Mouse (Mus musculus): ENCODE data around the gene Zgrf1. TPM values are rescaled to one million over a fixed set of nuclear protein-coding genes. Genes with fewer than 3 reads are reported as not detected.

Zgrf1 gene
- polyA plus RNA-seq, 1 experiment from 2014 or later = 3.3 TPM

- H3K36me3 ChIP-seq = no peaks in the 10 kb centered on the region
- H3K27me3 ChIP-seq = no peaks in the 10 kb centered on the region
- 81% methylated on average over 4 of the region's 4 CpGs for WGBS
- H3K9me3 ChIP-seq = no peaks in the 10 kb centered on the region
- no peak overlapping the region for H3K27ac ChIP-seq
- ATAC-seq (ENCODE audit: low FRiP score) = no peak
- no peak overlapping the region for H3K4me3 ChIP-seq
- no peak overlapping the region for H3K4me2 ChIP-seq
- H3K9ac ChIP-seq = no peak overlapping the region
- no peaks in the 10 kb centered on the region for H3K4me1 ChIP-seq (replicated peaks)
Measured at GRCm38 (mm10) chr3:127529824-127530223, 23.5 kb upstream of the Zgrf1 start.

- Histone ChIP-seq H3K9me3 (no peaks in the 10 kb centered on the region), H3K4me3 (no peak overlapping the region), H3K36me3 (no peaks in the 10 kb centered on the region), H3K4me1 (replicated peaks) (no peaks in the 10 kb centered on the region), H3K27ac (no peak overlapping the region), H3K4me2 (no peak overlapping the region), H3K9ac (no peak overlapping the region), H3K27me3 (no peaks in the 10 kb centered on the region)
- 10% methylated on average over 4 of the region's 4 CpGs for WGBS
- no peak for ATAC-seq (ENCODE audit: low FRiP score)
Measured at GRCm38 (mm10) chr3:127530293-127530692, 23.0 kb upstream of the Zgrf1 start.

DNA sequence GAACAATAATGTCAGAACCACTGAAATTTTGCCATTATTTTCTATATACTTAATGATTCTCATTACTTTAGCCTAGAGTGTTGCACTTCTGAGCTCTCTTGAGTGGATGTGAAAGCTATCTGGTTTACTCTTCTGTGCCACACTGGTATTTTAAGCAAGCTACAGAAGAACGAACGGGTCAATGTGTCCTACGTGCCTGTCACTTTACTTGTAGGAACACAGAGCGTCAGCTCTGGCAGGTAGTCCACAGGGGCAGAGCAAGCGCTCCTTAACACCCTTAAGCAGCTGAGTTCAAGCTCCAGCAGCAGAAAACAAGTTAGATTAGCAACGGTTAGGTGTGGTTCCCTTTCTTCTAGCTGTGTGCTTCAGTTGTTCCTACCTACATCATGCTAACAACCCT lies 14.1 kb upstream of the Zgrf1 start:
- H3K4me3 ChIP-seq = no peak overlapping the region
- 75% methylated on average over 6 of the region's 6 CpGs for WGBS
- no peaks in the 10 kb centered on the region for H3K27me3 ChIP-seq
- no peaks in the 10 kb centered on the region for H3K9me3 ChIP-seq
- no peak for ATAC-seq (ENCODE audit: low FRiP score)
- H3K4me1 ChIP-seq (replicated peaks) = no peaks in the 10 kb centered on the region
- no peak overlapping the region for H3K9ac ChIP-seq
- H3K4me2 ChIP-seq = no peak overlapping the region
- peaks cover 31% of the 10 kb centered on the region for H3K36me3 ChIP-seq
- H3K27ac ChIP-seq = no peak overlapping the region

GRCm38 (mm10) chr3:127543976-127544375 lies 9.3 kb upstream of the Zgrf1 start:
- no peak overlapping the region for H3K4me3 ChIP-seq
- no peak overlapping the region for H3K4me2 ChIP-seq
- H3K4me1 ChIP-seq (replicated peaks) = no peaks in the 10 kb centered on the region
- ATAC-seq (ENCODE audit: low FRiP score) = no peak
- no peak overlapping the region for H3K9ac ChIP-seq
- H3K9me3 ChIP-seq = no peaks in the 10 kb centered on the region
- H3K27me3 ChIP-seq = no peaks in the 10 kb centered on the region
- no peak overlapping the region for H3K27ac ChIP-seq
- WGBS = 79% methylated on average over 4 of the region's 4 CpGs
- peaks cover 47% of the 10 kb centered on the region for H3K36me3 ChIP-seq

DNA sequence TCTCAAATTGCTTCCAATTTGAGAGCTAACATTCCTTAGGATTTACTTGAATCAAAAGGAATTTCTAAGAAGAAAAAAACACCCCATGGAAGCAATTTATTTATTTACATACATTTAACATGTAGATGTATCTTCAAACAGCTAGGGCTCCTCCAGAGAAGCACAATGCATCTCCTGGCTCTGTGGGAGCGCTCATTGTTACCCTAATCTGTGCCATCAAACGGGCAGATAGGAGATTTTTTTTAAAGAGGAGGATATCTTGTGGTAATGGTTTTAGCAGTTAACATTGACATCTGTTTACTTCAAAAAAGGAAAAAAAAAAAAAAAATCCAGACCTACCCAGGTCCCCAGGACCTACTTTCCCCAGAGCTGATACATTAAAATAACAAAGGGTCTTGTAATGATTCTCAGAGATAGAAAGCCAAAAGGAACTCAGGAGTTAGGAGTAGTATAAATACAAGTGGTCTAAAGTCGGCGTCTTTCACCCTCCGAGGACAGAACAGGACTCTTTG lies 8.6 kb upstream of the Zgrf1 start:
- Histone ChIP-seq H3K36me3 (peaks cover 43% of the 10 kb centered on the region), H3K4me1 (replicated peaks) (no peaks in the 10 kb centered on the region), H3K4me3 (no peak overlapping the region), H3K9me3 (no peaks in the 10 kb centered on the region), H3K27ac (no peak overlapping the region), H3K4me2 (no peak overlapping the region), H3K27me3 (no peaks in the 10 kb centered on the region), H3K9ac (no peak overlapping the region)
- 26% methylated on average over 5 of the region's 5 CpGs for WGBS
- no peak for ATAC-seq (ENCODE audit: low FRiP score)

GRCm38 (mm10) chr3:127547882-127548281 lies 5.4 kb upstream of the Zgrf1 start:
- H3K9ac ChIP-seq = no peak overlapping the region

GRCm38 (mm10) chr3:127552434-127552972 lies 786 bp upstream of the Zgrf1 start:
- ATAC-seq (ENCODE audit: low FRiP score) = no peak
- 9% methylated on average over 10 of the region's 13 CpGs for WGBS
- Histone ChIP-seq H3K4me2 (peak overlapping the region; percentile 59), H3K27ac (peak overlapping the region; percentile 96), H3K9me3 (no peaks in the 10 kb centered on the region), H3K4me3 (peak overlapping the region; percentile 72), H3K36me3 (peaks cover 2% of the 10 kb centered on the region; the same call in 1 of the 2 replicates), H3K27me3 (no peaks in the 10 kb centered on the region), H3K4me1 (replicated peaks) (peaks cover 11% of the 10 kb centered on the region), H3K9ac (peak overlapping the region; percentile 74)

More at GRCm38 (mm10) chr3:127547882-127548281, 5.4 kb upstream of the Zgrf1 start:
- no peak overlapping the region for H3K27ac ChIP-seq
- H3K4me3 ChIP-seq = no peak overlapping the region
- peaks cover 29% of the 10 kb centered on the region for H3K36me3 ChIP-seq
- H3K27me3 ChIP-seq = no peaks in the 10 kb centered on the region
- no peak for ATAC-seq (ENCODE audit: low FRiP score)
- 32% methylated on average over 5 of the region's 5 CpGs for WGBS
- peaks cover 4% of the 10 kb centered on the region; the same call in 1 of the 2 replicates for H3K4me1 ChIP-seq (replicated peaks)
- no peak overlapping the region for H3K4me2 ChIP-seq
- no peaks in the 10 kb centered on the region for H3K9me3 ChIP-seq

GRCm38 (mm10) chr3:127553720-127554043 lies 393 bp downstream of the Zgrf1 start:
- Histone ChIP-seq H3K27me3 (no peaks in the 10 kb centered on the region), H3K4me1 (replicated peaks) (peaks cover 11% of the 10 kb centered on the region), H3K4me2 (peak overlapping the region; percentile 74), H3K4me3 (peak overlapping the region; percentile 72), H3K9ac (peak overlapping the region; percentile 58), H3K27ac (no peak overlapping the region), H3K9me3 (no peaks in the 10 kb centered on the region), H3K36me3 (peaks cover 2% of the 10 kb centered on the region; the same call in 1 of the 2 replicates)
- WGBS = 2% methylated on average over 4 of the region's 4 CpGs
- ATAC-seq (ENCODE audit: low FRiP score) = no peak

GRCm38 (mm10) chr3:127554723-127555122 lies 1.4 kb downstream of the Zgrf1 start:
- no peak for ATAC-seq (ENCODE audit: low FRiP score)
- Histone ChIP-seq H3K36me3 (peaks cover 2% of the 10 kb centered on the region; the same call in 1 of the 2 replicates), H3K4me2 (no peak overlapping the region), H3K9me3 (no peaks in the 10 kb centered on the region), H3K9ac (no peak overlapping the region), H3K4me1 (replicated peaks) (peaks cover 11% of the 10 kb centered on the region), H3K27me3 (no peaks in the 10 kb centered on the region), H3K27ac (no peak overlapping the region), H3K4me3 (no peak overlapping the region)
- 66% methylated on average over 5 of the region's 5 CpGs for WGBS

DNA sequence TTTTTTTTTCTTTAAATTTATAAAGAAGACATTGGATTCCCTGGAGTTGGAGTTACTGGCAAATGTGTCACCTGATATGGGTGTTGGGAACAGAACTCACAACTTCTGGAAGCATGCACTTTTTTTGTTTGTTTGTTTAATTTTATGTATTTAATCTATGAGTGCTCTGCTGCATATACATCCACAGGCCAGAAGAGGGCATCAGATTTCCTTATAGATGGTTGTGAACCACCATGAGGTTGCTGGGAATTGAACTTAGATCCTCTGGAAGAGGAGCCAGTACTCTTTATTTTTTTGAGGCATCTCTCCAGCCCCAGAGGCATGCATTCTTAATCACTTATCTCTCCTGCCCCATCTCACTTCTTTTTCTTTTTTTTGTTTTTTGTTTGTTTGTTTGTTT lies 4.9 kb downstream of the Zgrf1 start:
- H3K4me3 ChIP-seq = no peak overlapping the region
- H3K4me2 ChIP-seq = no peak overlapping the region
- H3K27ac ChIP-seq = no peak overlapping the region
- H3K9me3 ChIP-seq = no peaks in the 10 kb centered on the region
- peaks cover 18% of the 10 kb centered on the region for H3K36me3 ChIP-seq
- ATAC-seq (ENCODE audit: low FRiP score) = no peak
- H3K27me3 ChIP-seq = no peaks in the 10 kb centered on the region
- peaks cover 8% of the 10 kb centered on the region for H3K4me1 ChIP-seq (replicated peaks)
- H3K9ac ChIP-seq = no peak overlapping the region

GRCm38 (mm10) chr3:127562974-127563373 lies 9.7 kb downstream of the Zgrf1 start:
- no peak overlapping the region for H3K4me3 ChIP-seq
- WGBS = 96% methylated on average over 4 of the region's 4 CpGs
- ATAC-seq (ENCODE audit: low FRiP score) = no peak
- no peak overlapping the region for H3K4me2 ChIP-seq
- H3K27me3 ChIP-seq = no peaks in the 10 kb centered on the region
- no peaks in the 10 kb centered on the region for H3K4me1 ChIP-seq (replicated peaks)
- peaks cover 16% of the 10 kb centered on the region for H3K36me3 ChIP-seq
- H3K9me3 ChIP-seq = no peaks in the 10 kb centered on the region
- no peak overlapping the region for H3K9ac ChIP-seq
- no peak overlapping the region for H3K27ac ChIP-seq

GRCm38 (mm10) chr3:127565129-127565528 lies 11.8 kb downstream of the Zgrf1 start:
- Histone ChIP-seq H3K9ac (no peak overlapping the region), H3K27ac (no peak overlapping the region), H3K4me2 (no peak overlapping the region), H3K27me3 (no peaks in the 10 kb centered on the region), H3K4me1 (replicated peaks) (no peaks in the 10 kb centered on the region), H3K9me3 (no peaks in the 10 kb centered on the region), H3K36me3 (peaks cover 16% of the 10 kb centered on the region), H3K4me3 (no peak overlapping the region)
- 84% methylated on average over 3 of the region's 3 CpGs for WGBS
- ATAC-seq (ENCODE audit: low FRiP score) = no peak

DNA sequence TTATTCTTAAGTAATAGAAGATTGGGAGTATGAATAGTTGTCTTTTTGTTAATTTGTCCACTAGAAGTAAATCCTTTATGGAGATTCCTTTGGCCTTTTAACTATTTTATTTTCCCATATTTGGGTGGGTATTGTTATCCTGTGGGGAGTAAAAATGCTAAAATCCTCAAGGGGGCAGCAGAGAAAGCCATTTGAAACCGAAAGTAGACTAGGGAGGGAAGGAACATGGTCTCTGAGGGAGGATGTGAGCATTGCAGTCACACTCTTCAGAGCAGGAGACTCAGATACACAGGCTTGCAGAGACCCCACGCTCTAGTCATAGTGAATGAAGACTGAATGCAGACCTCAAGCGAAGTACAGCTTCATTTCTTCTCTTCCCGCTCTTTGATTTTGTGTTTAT lies 19.3 kb downstream of the Zgrf1 start:
- H3K36me3 ChIP-seq = no peaks in the 10 kb centered on the region
- no peak for ATAC-seq (ENCODE audit: low FRiP score)
- H3K4me2 ChIP-seq = no peak overlapping the region
- no peak overlapping the region for H3K27ac ChIP-seq
- no peaks in the 10 kb centered on the region for H3K9me3 ChIP-seq
- 68% methylated on average over 4 of the region's 4 CpGs for whole genome bisulfite sequencing
- H3K4me1 ChIP-seq (replicated peaks) = no peaks in the 10 kb centered on the region
- no peak overlapping the region for H3K4me3 ChIP-seq
- H3K9ac ChIP-seq = no peak overlapping the region
- H3K27me3 ChIP-seq = no peaks in the 10 kb centered on the region

All from hindbrain, embryonic 13.5 days (tissue).